19 mouse cellular contexts compared by ENCODE assay signal in the genomic region with DNA sequence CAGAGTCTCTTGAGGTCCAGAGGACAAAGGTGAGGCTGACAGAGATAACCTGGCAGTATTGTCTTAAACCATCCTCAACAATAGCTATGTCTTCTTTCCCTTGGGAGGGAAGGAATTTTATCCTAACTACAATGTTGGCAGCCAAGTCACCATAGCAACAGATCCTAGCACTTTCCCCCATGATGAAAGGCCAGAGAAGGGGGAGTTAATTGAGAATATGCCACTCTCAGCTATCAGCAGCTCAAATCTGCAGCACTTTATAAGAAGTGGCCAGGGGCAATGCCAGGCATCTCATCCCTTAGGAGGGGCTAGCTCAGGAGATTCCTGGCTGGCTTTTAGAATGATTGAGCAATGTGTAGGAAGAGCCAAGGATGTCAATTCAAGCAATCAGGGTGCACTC.
DNase-seq lines count a peak whose midpoint lies in the region; ATAC-seq lines count a peak whose summit lies in the region.
"Had no signal": no experiment of that assay in that cellular context is flagged by ENCODE, and none has a peak within 500 bp of the region (broad histone marks: within the 10 kb centered on the region; RNA-seq: fewer than 3 reads in every experiment).

No protein-coding gene starts in this region.

- ATAC-seq in heart, embryonic 12.5 days (ENCODE audit: insufficient number of reproducible peaks, low FRiP score): no peak
- no peak for ATAC-seq in midbrain, embryonic 11.5 days (ENCODE audit: low FRiP score)
- ATAC-seq in midbrain, embryonic 14.5 days (ENCODE audit: low FRiP score, low TSS enrichment): no peak
- ATAC-seq: intestine, embryonic 16.5 days had no signal

- H3K27ac ChIP-seq in heart, embryonic 12.5 days (ENCODE audit: poor library complexity, severe bottlenecking): no peak overlapping the region
- H3K27ac ChIP-seq in midbrain, embryonic 11.5 days (ENCODE audit: low read depth, low read length): no peak overlapping the region
- no peak overlapping the region for H3K27ac ChIP-seq in midbrain, embryonic 10.5 days (replicated peaks)
- H3K27ac ChIP-seq in midbrain, embryonic 14.5 days (replicated peaks; ENCODE audit: low read depth, low read length): no peak overlapping the region
- H3K27ac ChIP-seq: embryonic facial prominence, embryonic 13.5 days; heart, embryonic 10.5 days; heart, embryonic 15.5 days had no signal

- H3K9ac ChIP-seq in heart, embryonic 12.5 days: no peak overlapping the region
- H3K9ac ChIP-seq in midbrain, embryonic 11.5 days (ENCODE audit: low read length): no peak overlapping the region
- H3K9ac ChIP-seq in midbrain, embryonic 14.5 days (replicated peaks; ENCODE audit: low read length): no peak overlapping the region
- H3K9ac ChIP-seq: embryonic facial prominence, embryonic 13.5 days; heart, embryonic 15.5 days had no signal

- intact Hi-C loops in left cerebral cortex, postnatal 25 days (cut with DNase I): no loop called here

- no peak overlapping the region for H3K4me2 ChIP-seq in heart, embryonic 12.5 days
- H3K4me2 ChIP-seq in midbrain, embryonic 11.5 days: no peak overlapping the region
- H3K4me2 ChIP-seq in midbrain, embryonic 14.5 days (ENCODE audit: low read length): no peak overlapping the region
- H3K4me2 ChIP-seq: embryonic facial prominence, embryonic 13.5 days; heart, embryonic 15.5 days had no signal

- no peaks in the 10 kb centered on the region for H3K27me3 ChIP-seq in heart, embryonic 12.5 days (replicated peaks)
- H3K27me3 ChIP-seq in midbrain, embryonic 11.5 days (ENCODE audit: control insufficient read depth, insufficient read depth, low read length): no peaks in the 10 kb centered on the region
- no peaks in the 10 kb centered on the region for H3K27me3 ChIP-seq in midbrain, embryonic 10.5 days (ENCODE audit: low read depth, poor library complexity, severe bottlenecking)
- H3K27me3 ChIP-seq in midbrain, embryonic 14.5 days (ENCODE audit: control insufficient read depth, insufficient read depth, low read length): no peaks in the 10 kb centered on the region
- H3K27me3 ChIP-seq: embryonic facial prominence, embryonic 13.5 days; heart, embryonic 15.5 days had no signal

- H3K36me3 ChIP-seq in heart, embryonic 12.5 days: no peaks in the 10 kb centered on the region
- no peaks in the 10 kb centered on the region for H3K36me3 ChIP-seq in midbrain, embryonic 11.5 days (ENCODE audit: control insufficient read depth, insufficient read depth, low read length)
- H3K36me3 ChIP-seq in midbrain, embryonic 10.5 days: no peaks in the 10 kb centered on the region
- no peaks in the 10 kb centered on the region for H3K36me3 ChIP-seq in midbrain, embryonic 14.5 days (ENCODE audit: control insufficient read depth, insufficient read depth, low read length)
- H3K36me3 ChIP-seq: embryonic facial prominence, embryonic 13.5 days; heart, embryonic 15.5 days had no signal

- DNase-seq in heart, adult 11 months: peak; percentile 11
- DNase-seq in midbrain, embryonic 11.5 days (ENCODE audit: low spot score, missing footprints): peak; percentile 77
- DNase-seq in midbrain, embryonic 10.5 days (ENCODE audit: low spot score): no peak
- DNase-seq in midbrain, embryonic 14.5 days: peak; percentile 70
- DNase-seq in layer of hippocampus, adult 9-10 months (ENCODE audit: low spot score): no peak
- DNase-seq in left cerebral cortex, postnatal 25 days (ENCODE audit: low spot score in 2 of 2): no peak
- DNase-seq: adrenal gland, adult 8-10 months; cerebellum, adult 18-20 months; cerebellum, adult 9-11 months; cerebellum, postnatal 36 days; gastrocnemius, postnatal 36 days; heart, adult 18-20 months; heart, postnatal 14 days; kidney, adult 2 months had no signal

- H3K4me3 ChIP-seq in heart, embryonic 12.5 days: no peak overlapping the region
- H3K4me3 ChIP-seq in midbrain, embryonic 11.5 days (ENCODE audit: low read depth, low read length): no peak overlapping the region
- H3K4me3 ChIP-seq in midbrain, embryonic 10.5 days: no peak overlapping the region
- H3K4me3 ChIP-seq in midbrain, embryonic 14.5 days (replicated peaks; ENCODE audit: low read depth, low read length): no peak overlapping the region
- H3K4me3 ChIP-seq: embryonic facial prominence, embryonic 13.5 days; heart, embryonic 10.5 days; heart, embryonic 15.5 days had no signal

- no peaks in the 10 kb centered on the region for H3K9me3 ChIP-seq in heart, embryonic 12.5 days (replicated peaks)
- H3K9me3 ChIP-seq in midbrain, embryonic 11.5 days (ENCODE audit: control insufficient read depth, low read length): no peaks in the 10 kb centered on the region
- no peaks in the 10 kb centered on the region for H3K9me3 ChIP-seq in midbrain, embryonic 10.5 days (replicated peaks)
- H3K9me3 ChIP-seq in midbrain, embryonic 14.5 days (ENCODE audit: control insufficient read depth, low read length): no peaks in the 10 kb centered on the region
- H3K9me3 ChIP-seq: embryonic facial prominence, embryonic 13.5 days; heart, embryonic 10.5 days; heart, embryonic 15.5 days had no signal

- peaks cover 7% of the 10 kb centered on the region; the same call in 1 of the 2 replicates for H3K4me1 ChIP-seq in heart, embryonic 12.5 days (replicated peaks)
- no peaks in the 10 kb centered on the region for H3K4me1 ChIP-seq in midbrain, embryonic 11.5 days (ENCODE audit: control insufficient read depth, insufficient read depth, low read length)
- peaks cover 11% of the 10 kb centered on the region for H3K4me1 ChIP-seq in midbrain, embryonic 10.5 days
- H3K4me1 ChIP-seq in midbrain, embryonic 14.5 days (ENCODE audit: control insufficient read depth, insufficient read depth, low read length): 0 out of 2 replicates have a peak, but pooled peaks cover 6% of the 10 kb centered on the region
- H3K4me1 ChIP-seq: embryonic facial prominence, embryonic 13.5 days had no signal

Comparison
In these comparisons a context has a peak if more than half of its experiments do, and no peak if none do; other contexts are left out.
1. DNase-seq: peak in heart, adult 11 months (single experiment), midbrain, embryonic 11.5 days (single experiment) and midbrain, embryonic 14.5 days (single experiment); none in midbrain, embryonic 10.5 days (single experiment), layer of hippocampus, adult 9-10 months (single experiment) and left cerebral cortex, postnatal 25 days (0 of 2).